ENCODE assay signal across 19 mouse cellular contexts in genomic region chr5:63540530-63540929, GRCm38 (mm10).
A peak's percentile ranks its signal among the peaks of the same experiment; 100 is the strongest.
DNase-seq lines count a peak whose midpoint lies in the region; TF ChIP-seq lines count a peak whose summit lies in the region.
"Had no signal": no experiment of that assay in that cellular context is flagged by ENCODE, and none has a peak within 500 bp of the region (broad histone marks: within the 10 kb centered on the region; RNA-seq: fewer than 3 reads in every experiment).

No protein-coding gene starts in this region.

- no peak overlapping the region for H3K4me3 ChIP-seq in layer of hippocampus, adult 2 months
- H3K4me3 ChIP-seq: embryonic facial prominence, embryonic 12.5 days; heart, embryonic 15.5 days; limb, embryonic 13.5 days; midbrain, embryonic 13.5 days had no signal

- H3K27ac ChIP-seq in layer of hippocampus, adult 2 months, result no peak overlapping the region
- H3K27ac ChIP-seq: embryonic facial prominence, embryonic 12.5 days; heart, embryonic 15.5 days; hindbrain, embryonic 14.5 days; limb, embryonic 13.5 days; midbrain, embryonic 13.5 days had no signal

- DNase-seq in cerebellum, postnatal 10 days, result peak; percentile 12 to 21
- no peak for DNase-seq in cerebellum, postnatal 36 days
- DNase-seq in layer of hippocampus, adult 2 months (ENCODE audit: low spot score in 2 of 2), result no peak
- DNase-seq in layer of hippocampus, postnatal 10 days (ENCODE audit: low spot score in 2 of 2), result no peak
- DNase-seq in 416B (ENCODE audit: low read depth) (peak; percentile 24), R1 (ENCODE audit: low read depth, low spot score) (peak; percentile 65)
- no peak for DNase-seq in urinary bladder, adult 2 months (ENCODE audit: low spot score)
- DNase-seq in T-cell, adult 2 months (ENCODE audit: low spot score), result no peak
- DNase-seq: adrenal gland, adult 8-10 months; cerebellum, adult 8-10 months; heart, adult 11 months; kidney, adult 2 months; layer of hippocampus, postnatal 36 days; right cerebral cortex, postnatal 4 days had no signal

- TF ChIP-seq CTCF in layer of hippocampus, adult 2 months (conservative IDR thresholded peaks at IDR 0.05), result peak; percentile 47

Comparison
In these comparisons a context has a peak if more than half of its experiments do, and no peak if none do; other contexts are left out.
1. DNase-seq: peak in cerebellum, postnatal 10 days (2 of 2), 416B (single experiment) and R1 (single experiment); none in cerebellum, postnatal 36 days (0 of 2), layer of hippocampus, adult 2 months (0 of 2), layer of hippocampus, postnatal 10 days (0 of 2), urinary bladder, adult 2 months (single experiment) and T-cell, adult 2 months (single experiment).